Mouse (Mus musculus) neural tube, embryonic 13.5 days (tissue): ENCODE results near the gene Brsk2. TPM values are rescaled to one million over a fixed set of nuclear protein-coding genes. Genes with fewer than 3 reads are reported as not detected.
A peak's percentile ranks its signal among the peaks of the same experiment; 100 is the strongest.

Experiments used
- ATAC-seq: fragments of 200-750 bp; cut with Nextera tagmentation; 2 replicates; pipeline ENCODE4 v1.8.0; 2017; ENCODE audit warnings: low read depth, mild to moderate bottlenecking, moderate TSS enrichment, moderate library complexity
- H3K27ac ChIP-seq: fragments of 300-500 bp; sonication (generic); replicated peaks from 2 replicates; pipeline ENCODE4 v1.5.1; 2015; ENCODE audit warnings: moderate library complexity, mild to moderate bottlenecking, inconsistent platforms
- H3K27me3 ChIP-seq: fragments of 300-500 bp; sonication (generic); 2 replicates; pipeline ENCODE4 v1.6.1; 2015; ENCODE audit warnings: mild to moderate bottlenecking, inconsistent platforms
- H3K36me3 ChIP-seq: fragments of 300-500 bp; sonication (generic); 2 replicates; pipeline ENCODE4 v1.6.1; 2015; ENCODE audit warnings: mild to moderate bottlenecking, inconsistent platforms
- H3K4me1 ChIP-seq: fragments of 300-500 bp; sonication (generic); replicated peaks from 2 replicates; pipeline ENCODE4 v1.6.1; 2015; ENCODE audit warnings: inconsistent platforms
- H3K4me2 ChIP-seq: fragments of 300-500 bp; sonication (generic); 2 replicates; pipeline ENCODE4 v1.6.1; 2015; ENCODE audit warnings: inconsistent platforms, mild to moderate bottlenecking, moderate library complexity
- H3K4me3 ChIP-seq: fragments of 300-500 bp; sonication (generic); 2 replicates; pipeline ENCODE4 v1.5.1; 2015; ENCODE audit warnings: mild to moderate bottlenecking, inconsistent platforms
- H3K9ac ChIP-seq: fragments of 300-500 bp; sonication (generic); 2 replicates; pipeline ENCODE4 v1.6.1; 2015; ENCODE audit warnings: moderate library complexity, mild to moderate bottlenecking, inconsistent platforms
- H3K9me3 ChIP-seq: fragments of 300-500 bp; sonication (generic); 2 replicates; pipeline ENCODE4 v1.6.1; 2016; ENCODE audit warnings: inconsistent platforms
- WGBS: fragments of 180-500 bp; shearing (Covaris S2); methylation state at CpG from one replicate; pipeline ENCODE4 v1.1.7; 2015; 5-methylcytosine and 5-hydroxymethylcytosine counted together
- polyA plus RNA-seq: library from polyadenylated mRNA; unstranded; fragments of >200 nt; fragmentation: Nextera tagmentation; extraction: Ambion mirVana; gene quantifications from 2 replicates; pipeline ENCODE4 v1.2.1, GENCODE M21; 2015

Brsk2 gene
- polyA plus RNA-seq, 1 experiment from 2014 or later: 20.6 TPM

DNA sequence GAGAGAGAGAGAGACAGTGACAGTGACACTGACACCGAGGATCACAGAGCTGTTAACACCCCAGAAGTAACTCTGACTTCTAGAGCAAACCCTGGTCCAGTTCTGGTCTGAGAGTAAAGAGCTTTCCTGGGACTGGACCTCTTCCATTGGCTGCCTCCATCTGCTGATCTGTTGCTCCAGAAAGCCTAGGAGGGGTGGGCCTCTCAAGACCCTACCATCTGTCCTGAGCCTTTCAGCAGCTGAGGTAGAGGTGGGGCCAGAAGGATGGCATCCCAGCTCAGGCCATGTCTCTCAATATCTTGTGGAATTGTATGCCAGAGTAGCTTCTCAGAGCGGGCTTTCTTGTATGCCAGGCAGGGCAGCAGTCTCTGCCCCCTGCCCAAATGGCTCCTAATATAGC lies 8.7 kb downstream of the Brsk2 start:
- H3K9ac ChIP-seq: 0 out of 2 replicates have a peak overlapping the region, but pooled peaks have one; percentile 6
- peaks cover 98% of the 10 kb centered on the region for H3K4me1 ChIP-seq
- ATAC-seq: no peak

DNA sequence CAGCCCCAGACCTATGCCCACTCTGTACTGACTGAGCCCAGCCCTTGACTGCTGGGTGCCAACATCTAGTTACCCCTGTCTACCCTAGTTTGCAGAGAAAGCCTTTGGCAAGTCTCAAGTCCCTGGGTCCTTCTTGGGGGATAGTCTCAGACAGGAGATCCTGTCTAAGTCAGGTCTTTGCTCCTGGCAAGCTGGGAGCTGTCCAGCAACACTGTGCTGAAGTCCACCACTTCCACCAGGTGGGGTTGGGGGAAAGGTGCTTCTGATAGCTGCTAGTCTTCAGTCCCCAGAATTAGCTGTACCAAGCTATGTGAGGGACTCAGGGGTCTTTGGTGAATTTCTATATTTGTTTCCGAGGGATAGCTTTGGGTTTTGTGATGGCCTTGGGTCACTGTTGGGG lies 9.6 kb downstream of the Brsk2 start:
- 76% methylated on average over 1 of the region's 1 CpGs for WGBS
- Histone ChIP-seq H3K27me3 (no peaks in the 10 kb centered on the region), H3K9me3 (no peaks in the 10 kb centered on the region), H3K4me1 (peaks cover 96% of the 10 kb centered on the region), H3K9ac (no peak overlapping the region), H3K4me2 (no peak overlapping the region), H3K36me3 (no peaks in the 10 kb centered on the region), H3K4me3 (no peak overlapping the region), H3K27ac (0 out of 2 replicates have a peak overlapping the region, but pooled peaks have one; percentile 1)
- no peak for ATAC-seq

More for the DNA sequence above, 8.7 kb downstream of the Brsk2 start:
- H3K27me3 ChIP-seq: no peaks in the 10 kb centered on the region
- H3K36me3 ChIP-seq: no peaks in the 10 kb centered on the region
- 89% methylated on average over 2 of the region's 2 CpGs for WGBS
- H3K27ac ChIP-seq: no peak overlapping the region
- no peak overlapping the region for H3K4me3 ChIP-seq
- no peaks in the 10 kb centered on the region for H3K9me3 ChIP-seq
- H3K4me2 ChIP-seq: no peak overlapping the region

GRCm38 (mm10) chr7:141960926-141961325 lies 11.4 kb downstream of the Brsk2 start:
- ATAC-seq: no peak
- H3K9ac ChIP-seq: peak overlapping the region; percentile 32; the same call in 1 of the 2 replicates
- 80% methylated on average over 2 of the region's 2 CpGs for WGBS

GRCm38 (mm10) chr7:141961491-141961890 lies 11.9 kb downstream of the Brsk2 start:
- Histone ChIP-seq H3K36me3 (no peaks in the 10 kb centered on the region), H3K4me2 (no peak overlapping the region), H3K9me3 (no peaks in the 10 kb centered on the region), H3K9ac (peak overlapping the region; percentile 32; the same call in 1 of the 2 replicates), H3K4me1 (peaks cover 95% of the 10 kb centered on the region), H3K27me3 (no peaks in the 10 kb centered on the region), H3K4me3 (no peak overlapping the region), H3K27ac (peak overlapping the region; percentile 64)
- WGBS: 56% methylated on average over 3 of the region's 3 CpGs
- ATAC-seq: no peak

More at GRCm38 (mm10) chr7:141960926-141961325, 11.4 kb downstream of the Brsk2 start:
- Histone ChIP-seq H3K4me3 (no peak overlapping the region), H3K4me2 (no peak overlapping the region), H3K27me3 (no peaks in the 10 kb centered on the region), H3K4me1 (peaks cover 95% of the 10 kb centered on the region), H3K36me3 (no peaks in the 10 kb centered on the region), H3K27ac (peak overlapping the region; percentile 64), H3K9me3 (no peaks in the 10 kb centered on the region)

DNA sequence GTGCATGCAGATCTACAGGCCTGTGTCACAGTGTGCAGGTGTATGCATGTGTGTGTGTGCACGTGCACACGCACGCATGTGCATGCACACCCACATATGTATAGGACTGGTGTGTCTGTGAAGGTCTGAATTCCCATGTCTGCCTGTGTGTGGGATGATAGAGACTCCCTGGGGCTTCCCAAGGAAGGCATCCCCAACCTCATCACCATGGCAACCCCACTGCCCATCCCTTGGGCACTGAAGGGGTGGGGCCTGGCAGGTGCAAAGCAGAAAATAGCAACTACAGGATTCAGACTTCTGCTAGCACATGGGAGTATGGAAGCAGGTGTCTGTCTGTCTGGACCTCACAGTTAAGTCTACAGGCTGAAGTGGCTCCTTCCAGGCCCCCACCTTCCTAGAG lies 13.0 kb downstream of the Brsk2 start:
- no peaks in the 10 kb centered on the region for H3K36me3 ChIP-seq
- H3K4me3 ChIP-seq: no peak overlapping the region
- no peaks in the 10 kb centered on the region for H3K9me3 ChIP-seq
- H3K27me3 ChIP-seq: no peaks in the 10 kb centered on the region
- H3K9ac ChIP-seq: no peak overlapping the region
- WGBS: 92% methylated on average over 3 of the region's 3 CpGs
- no peak for ATAC-seq
- peaks cover 95% of the 10 kb centered on the region for H3K4me1 ChIP-seq
- no peak overlapping the region for H3K27ac ChIP-seq
- 0 out of 2 replicates have a peak overlapping the region, but pooled peaks have one; percentile 4 for H3K4me2 ChIP-seq

GRCm38 (mm10) chr7:141966281-141966680 lies 16.7 kb downstream of the Brsk2 start:
- Histone ChIP-seq H3K36me3 (no peaks in the 10 kb centered on the region), H3K27ac (no peak overlapping the region), H3K27me3 (no peaks in the 10 kb centered on the region), H3K4me2 (no peak overlapping the region), H3K4me3 (no peak overlapping the region), H3K9me3 (no peaks in the 10 kb centered on the region), H3K4me1 (peaks cover 93% of the 10 kb centered on the region), H3K9ac (no peak overlapping the region)
- WGBS: 84% methylated on average over 2 of the region's 2 CpGs
- ATAC-seq: no peak

DNA sequence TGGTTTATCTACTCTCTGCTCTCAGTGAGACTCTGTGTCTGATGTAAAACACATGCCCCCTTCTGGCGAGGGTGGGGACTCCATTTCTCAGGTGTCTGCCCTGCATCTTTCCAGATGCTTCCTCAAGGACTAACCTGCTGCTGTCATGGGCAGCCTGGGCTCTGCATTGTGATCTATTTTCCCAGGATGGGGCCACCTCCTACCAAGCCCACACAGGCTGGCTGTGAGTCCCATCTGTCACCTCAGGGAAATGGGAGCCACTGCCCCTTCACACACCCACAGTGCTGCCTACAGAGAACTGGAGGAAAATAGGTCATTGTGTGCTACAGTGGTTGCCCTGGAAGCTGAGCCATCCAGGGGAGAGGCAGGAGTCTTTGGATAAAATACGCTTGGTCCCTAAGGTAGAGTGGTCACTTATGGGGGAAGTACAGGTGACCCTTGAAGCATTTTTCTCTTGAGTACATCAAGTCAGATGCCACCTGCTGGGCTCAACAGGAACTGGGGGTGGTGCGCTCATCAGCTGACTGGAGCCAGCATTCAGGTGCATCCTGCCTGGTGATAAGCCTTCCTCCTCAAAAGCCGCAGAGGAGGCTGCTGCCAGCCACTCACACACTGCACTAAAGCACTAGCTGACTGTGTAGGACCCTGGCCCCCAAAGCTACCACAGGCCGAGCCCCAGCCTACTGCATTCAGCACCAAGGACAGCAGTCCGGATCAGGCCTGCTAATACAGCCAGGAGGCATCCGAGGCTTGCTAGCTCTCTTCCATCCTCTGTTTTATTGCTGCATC lies 23.5 kb downstream of the Brsk2 start:
- Histone ChIP-seq H3K36me3 (no peaks in the 10 kb centered on the region), H3K4me2 (no peak overlapping the region), H3K4me1 (peaks cover 54% of the 10 kb centered on the region), H3K27me3 (no peaks in the 10 kb centered on the region), H3K27ac (no peak overlapping the region), H3K4me3 (no peak overlapping the region), H3K9me3 (no peaks in the 10 kb centered on the region), H3K9ac (no peak overlapping the region)
- 43% methylated on average over 7 of the region's 7 CpGs for WGBS
- ATAC-seq: peak; percentile 33; the same call in 1 of the 2 replicates

GRCm38 (mm10) chr7:141978003-141978402 lies 28.5 kb downstream of the Brsk2 start:
- ATAC-seq: peak; percentile 38
- no peaks in the 10 kb centered on the region for H3K36me3 ChIP-seq
- H3K4me3 ChIP-seq: no peak overlapping the region
- 60% methylated on average over 6 of the region's 6 CpGs for WGBS
- H3K4me2 ChIP-seq: no peak overlapping the region
- no peaks in the 10 kb centered on the region for H3K27me3 ChIP-seq
- no peak overlapping the region for H3K9ac ChIP-seq
- peak overlapping the region; percentile 46 for H3K27ac ChIP-seq
- no peaks in the 10 kb centered on the region for H3K9me3 ChIP-seq
- peaks cover 20% of the 10 kb centered on the region for H3K4me1 ChIP-seq

DNA sequence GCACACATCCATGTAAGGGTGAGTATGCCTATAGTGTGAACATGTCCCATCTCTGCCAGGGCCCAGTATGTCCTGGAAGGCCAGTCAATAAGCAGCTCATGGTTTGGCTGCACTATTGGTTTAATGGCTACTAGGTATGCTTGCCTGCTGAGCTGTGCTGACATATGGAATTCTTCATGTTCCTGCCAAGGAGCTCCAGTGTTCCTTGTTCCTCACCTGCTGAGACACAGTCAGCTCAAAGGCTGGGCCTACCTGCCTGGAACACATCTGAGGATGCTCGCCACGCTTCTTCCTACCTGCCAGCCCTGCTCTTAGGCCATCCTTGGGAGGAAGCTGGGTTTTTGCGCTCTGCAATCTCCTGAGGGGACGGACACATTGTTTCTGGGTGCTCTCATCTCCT lies 29.7 kb downstream of the Brsk2 start:
- Histone ChIP-seq H3K9ac (no peak overlapping the region), H3K27me3 (no peaks in the 10 kb centered on the region), H3K9me3 (no peaks in the 10 kb centered on the region), H3K36me3 (peaks cover 12% of the 10 kb centered on the region), H3K27ac (no peak overlapping the region), H3K4me3 (no peak overlapping the region), H3K4me2 (no peak overlapping the region), H3K4me1 (peaks cover 15% of the 10 kb centered on the region)
- ATAC-seq: no peak
- 95% methylated on average over 4 of the region's 4 CpGs for WGBS

GRCm38 (mm10) chr7:141981237-141981636 lies 31.7 kb downstream of the Brsk2 start:
- H3K27ac ChIP-seq: no peak overlapping the region
- peaks cover 31% of the 10 kb centered on the region for H3K36me3 ChIP-seq
- H3K4me3 ChIP-seq: no peak overlapping the region
- H3K9ac ChIP-seq: no peak overlapping the region
- H3K27me3 ChIP-seq: no peaks in the 10 kb centered on the region
- no peaks in the 10 kb centered on the region for H3K9me3 ChIP-seq
- no peak overlapping the region for H3K4me2 ChIP-seq
- ATAC-seq: no peak
- peaks cover 15% of the 10 kb centered on the region for H3K4me1 ChIP-seq
- 91% methylated on average over 7 of the region's 7 CpGs for WGBS

GRCm38 (mm10) chr7:141988314-141988806 lies 38.8 kb downstream of the Brsk2 start:
- H3K36me3 ChIP-seq: peaks cover 100% of the 10 kb centered on the region
- no peaks in the 10 kb centered on the region for H3K9me3 ChIP-seq
- WGBS: 81% methylated on average over 7 of the region's 7 CpGs
- no peaks in the 10 kb centered on the region for H3K27me3 ChIP-seq
- no peak overlapping the region for H3K4me2 ChIP-seq
- no peaks in the 10 kb centered on the region for H3K4me1 ChIP-seq
- no peak overlapping the region for H3K4me3 ChIP-seq
- H3K9ac ChIP-seq: no peak overlapping the region
- no peak for ATAC-seq
- no peak overlapping the region for H3K27ac ChIP-seq

DNA sequence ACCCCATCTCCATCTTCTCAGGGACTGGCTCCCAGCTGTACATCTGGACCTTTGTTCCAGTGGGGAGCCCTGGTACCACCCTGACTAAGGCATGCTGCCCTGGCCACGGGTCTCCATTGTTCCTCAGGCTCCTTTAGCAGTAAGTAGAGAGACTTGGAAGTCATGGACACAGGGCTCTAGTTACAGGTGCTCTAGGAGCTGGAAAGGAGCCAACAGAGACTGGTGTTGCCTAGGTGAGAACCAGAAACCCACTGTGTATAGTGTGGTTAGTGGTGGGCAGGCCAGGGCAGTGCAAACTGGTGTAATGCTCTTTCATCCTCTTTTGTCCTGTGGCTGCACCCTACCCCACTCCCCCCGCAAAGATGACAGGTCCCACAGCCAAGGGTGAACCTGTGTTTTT lies 41.6 kb downstream of the Brsk2 start:
- Histone ChIP-seq H3K9me3 (no peaks in the 10 kb centered on the region), H3K4me2 (no peak overlapping the region), H3K27ac (no peak overlapping the region), H3K4me3 (no peak overlapping the region), H3K9ac (no peak overlapping the region), H3K4me1 (no peaks in the 10 kb centered on the region), H3K27me3 (no peaks in the 10 kb centered on the region), H3K36me3 (peaks cover 100% of the 10 kb centered on the region)
- no peak for ATAC-seq
- 91% methylated on average over 2 of the region's 2 CpGs for WGBS
